20 mouse cellular contexts compared by ENCODE assay signal in the genomic region with DNA sequence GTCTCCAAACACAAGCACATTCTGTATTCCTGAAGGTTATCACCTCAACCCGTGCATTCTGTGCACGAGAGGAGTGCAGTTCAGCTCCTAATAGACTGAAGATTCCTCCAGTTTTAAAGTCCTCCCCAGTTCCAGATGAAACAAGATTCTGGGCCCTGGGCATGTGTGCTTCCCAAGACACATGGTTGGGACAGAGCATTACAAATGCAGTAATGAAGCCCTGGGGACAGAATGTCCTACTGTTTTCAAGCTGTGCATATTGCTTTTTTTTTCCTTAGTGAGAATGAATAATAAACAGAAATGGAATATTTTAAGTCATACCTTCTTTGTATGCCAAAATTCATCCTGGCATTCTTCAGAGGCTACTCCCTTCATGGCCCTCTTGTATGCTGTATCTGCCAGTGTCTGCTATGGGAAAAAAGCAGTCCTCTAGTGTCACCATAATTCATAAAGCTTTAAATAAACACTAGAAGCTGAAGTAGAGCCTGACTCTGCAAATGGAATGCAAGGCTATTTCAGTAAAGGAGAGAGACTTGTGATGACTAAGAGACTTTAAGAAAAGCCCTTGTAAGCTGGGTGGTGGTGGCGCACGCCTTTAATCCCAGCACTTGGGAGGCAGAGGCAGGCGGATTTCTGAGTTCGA.
DNase-seq lines count a peak whose midpoint lies in the region; ATAC-seq and TF ChIP-seq lines count a peak whose summit lies in the region.
"Had no signal": no experiment of that assay in that cellular context is flagged by ENCODE, and none has a peak within 500 bp of the region (broad histone marks: within the 10 kb centered on the region; RNA-seq: fewer than 3 reads in every experiment).

No protein-coding gene starts in this region.

- H3K4me1 ChIP-seq in heart, embryonic 15.5 days (replicated peaks) = peaks cover 5% of the 10 kb centered on the region; the same call in 1 of the 2 replicates
- H3K4me1 ChIP-seq in heart, embryonic 11.5 days (ENCODE audit: control insufficient read depth, insufficient read depth, low read length) = no peaks in the 10 kb centered on the region; the same call in 1 of the 2 replicates
- H3K4me1 ChIP-seq: embryonic facial prominence, embryonic 15.5 days; forebrain, embryonic 12.5 days; hindbrain, embryonic 10.5 days; limb, embryonic 10.5 days; midbrain, embryonic 10.5 days had no signal

- DNase-seq in adrenal gland, postnatal 10 days = peak; percentile 45
- no peak for DNase-seq in adrenal gland, postnatal 25 days
- peak; percentile 12 for DNase-seq in brain, embryonic 14.5 days (ENCODE audit: low read depth)
- DNase-seq in lung, postnatal 10 days = peak; percentile 55
- DNase-seq in right cerebral cortex, postnatal 10 days (ENCODE audit: low spot score in 2 of 2) = no peak
- DNase-seq: adrenal gland, adult 8-10 months; cerebellum, adult 8-10 months; kidney, adult 9 months; thymus, adult 2 months had no signal

- ATAC-seq in heart, embryonic 15.5 days (replicated peaks; ENCODE audit: insufficient number of reproducible peaks, insufficient read depth, low FRiP score, low read depth) = no peak
- ATAC-seq in heart, embryonic 11.5 days (replicated peaks; ENCODE audit: insufficient number of reproducible peaks, low FRiP score, low TSS enrichment) = no peak
- ATAC-seq in erythroblast, adult 5-6 weeks (replicated peaks; ENCODE audit: low FRiP score, poor library complexity, severe bottlenecking) = no peak

- H3K27ac ChIP-seq in heart, embryonic 15.5 days = peak overlapping the region; percentile 15; the same call in 1 of the 2 replicates
- no peak overlapping the region for H3K27ac ChIP-seq in heart, embryonic 11.5 days (ENCODE audit: low read depth, low read length)
- H3K27ac ChIP-seq: embryonic facial prominence, embryonic 15.5 days; forebrain, embryonic 12.5 days; hindbrain, embryonic 10.5 days; limb, embryonic 10.5 days; midbrain, embryonic 10.5 days; neural tube, embryonic 15.5 days had no signal

- H3K4me3 ChIP-seq in heart, embryonic 15.5 days = no peak overlapping the region
- H3K4me3 ChIP-seq in heart, embryonic 11.5 days (ENCODE audit: low read depth, low read length) = no peak overlapping the region
- H3K4me3 ChIP-seq: embryonic facial prominence, embryonic 15.5 days; forebrain, embryonic 12.5 days; heart, embryonic 12.5 days; hindbrain, embryonic 10.5 days; limb, embryonic 10.5 days; midbrain, embryonic 10.5 days; neural tube, embryonic 15.5 days had no signal

- H3K36me3 ChIP-seq in heart, embryonic 15.5 days = no peaks in the 10 kb centered on the region
- no peaks in the 10 kb centered on the region for H3K36me3 ChIP-seq in heart, embryonic 11.5 days (ENCODE audit: control insufficient read depth, insufficient read depth, low read length)
- H3K36me3 ChIP-seq: embryonic facial prominence, embryonic 15.5 days; forebrain, embryonic 12.5 days; heart, embryonic 12.5 days; hindbrain, embryonic 10.5 days; limb, embryonic 10.5 days; midbrain, embryonic 10.5 days; neural tube, embryonic 15.5 days had no signal

- TF ChIP-seq CTCF in brain, embryonic 14.5 days (IDR thresholded peaks at IDR 0.05; ENCODE audit: borderline replicate concordance, extremely low read depth, insufficient read depth, insufficient read length) = no peak

- WGBS in heart, embryonic 15.5 days = 72% methylated on average over 6 of the region's 6 CpGs
- 76% methylated on average over 6 of the region's 6 CpGs for WGBS in heart, embryonic 11.5 days (ENCODE audit: insufficient replicate concordance)

- no peaks in the 10 kb centered on the region for H3K27me3 ChIP-seq in heart, embryonic 15.5 days
- H3K27me3 ChIP-seq in heart, embryonic 11.5 days (ENCODE audit: control insufficient read depth, insufficient read depth, low read length) = no peaks in the 10 kb centered on the region
- H3K27me3 ChIP-seq: embryonic facial prominence, embryonic 15.5 days; forebrain, embryonic 12.5 days; heart, embryonic 12.5 days; neural tube, embryonic 15.5 days had no signal

- H3K4me2 ChIP-seq in heart, embryonic 15.5 days = no peak overlapping the region
- H3K4me2 ChIP-seq in heart, embryonic 11.5 days = no peak overlapping the region
- H3K4me2 ChIP-seq: embryonic facial prominence, embryonic 15.5 days; forebrain, embryonic 12.5 days; heart, embryonic 12.5 days; liver, embryonic 11.5 days; neural tube, embryonic 15.5 days had no signal

- H3K9me3 ChIP-seq in heart, embryonic 15.5 days (replicated peaks) = no peaks in the 10 kb centered on the region
- H3K9me3 ChIP-seq in heart, embryonic 11.5 days (replicated peaks; ENCODE audit: control insufficient read depth, low read length) = no peaks in the 10 kb centered on the region
- H3K9me3 ChIP-seq: embryonic facial prominence, embryonic 15.5 days; forebrain, embryonic 12.5 days; heart, embryonic 12.5 days; hindbrain, embryonic 10.5 days; limb, embryonic 10.5 days; midbrain, embryonic 10.5 days; neural tube, embryonic 15.5 days had no signal

- no peak for TF ChIP-seq POLR2A in brain, embryonic 14.5 days (IDR thresholded peaks at IDR 0.05; ENCODE audit: borderline replicate concordance, extremely low read depth, insufficient read depth, insufficient read length, poor library complexity, severe bottlenecking)

- no peak overlapping the region for H3K9ac ChIP-seq in heart, embryonic 15.5 days
- H3K9ac ChIP-seq in heart, embryonic 11.5 days (ENCODE audit: low read depth, low read length) = no peak overlapping the region
- H3K9ac ChIP-seq: embryonic facial prominence, embryonic 15.5 days; forebrain, embryonic 12.5 days; heart, embryonic 12.5 days; neural tube, embryonic 15.5 days had no signal

Comparison
In these comparisons a context has a peak if more than half of its experiments do, and no peak if none do; other contexts are left out.
1. DNase-seq: peak in adrenal gland, postnatal 10 days (single experiment), brain, embryonic 14.5 days (single experiment) and lung, postnatal 10 days (single experiment); none in adrenal gland, postnatal 25 days (single experiment) and right cerebral cortex, postnatal 10 days (0 of 2).